Mouse (Mus musculus): ENCODE data around the gene 1700003F12Rik.

1700003F12Rik gene

DNA sequence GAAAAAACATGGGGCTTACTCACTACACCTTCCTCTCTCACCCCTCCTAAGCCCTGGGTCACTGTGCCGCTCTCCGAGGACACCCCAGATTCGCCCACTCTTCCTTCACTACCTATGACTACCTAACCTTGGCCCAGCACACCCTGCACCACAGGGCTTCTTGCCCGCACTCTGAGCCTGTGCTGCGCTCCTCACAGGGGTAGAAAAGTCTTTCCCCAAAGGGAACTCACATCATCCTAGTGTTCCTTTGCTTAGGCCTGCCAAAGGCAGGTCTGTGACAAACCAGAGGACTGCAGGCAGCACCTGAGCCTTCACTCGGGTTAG is 30.8 kb downstream of the 1700003F12Rik start:
- DNase-seq: no peak

DNA sequence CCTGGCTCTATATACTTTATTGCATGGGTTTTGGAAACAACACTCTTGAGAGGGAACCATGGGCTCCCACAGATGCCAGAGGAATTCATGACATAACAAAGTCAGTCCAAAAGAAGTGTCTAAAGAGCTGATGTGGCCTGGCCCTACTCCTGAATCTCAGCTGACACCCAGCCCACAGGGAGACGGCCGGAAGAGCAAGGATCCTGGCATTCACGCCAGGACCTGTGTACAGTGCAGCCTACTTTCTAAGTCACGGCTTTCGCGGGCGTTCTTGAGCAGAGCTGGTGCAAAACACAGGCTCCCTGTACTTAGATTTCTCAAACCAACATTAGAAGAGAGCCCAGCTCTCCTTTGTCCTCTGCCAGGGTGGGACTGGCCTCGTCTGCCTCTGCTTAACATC is 33.7 kb downstream of the 1700003F12Rik start:
- DNase-seq: no peak

GRCm38 (mm10) chr2:154581421-154581820 is 34.5 kb downstream of the 1700003F12Rik start:
- DNase-seq: no peak

DNA sequence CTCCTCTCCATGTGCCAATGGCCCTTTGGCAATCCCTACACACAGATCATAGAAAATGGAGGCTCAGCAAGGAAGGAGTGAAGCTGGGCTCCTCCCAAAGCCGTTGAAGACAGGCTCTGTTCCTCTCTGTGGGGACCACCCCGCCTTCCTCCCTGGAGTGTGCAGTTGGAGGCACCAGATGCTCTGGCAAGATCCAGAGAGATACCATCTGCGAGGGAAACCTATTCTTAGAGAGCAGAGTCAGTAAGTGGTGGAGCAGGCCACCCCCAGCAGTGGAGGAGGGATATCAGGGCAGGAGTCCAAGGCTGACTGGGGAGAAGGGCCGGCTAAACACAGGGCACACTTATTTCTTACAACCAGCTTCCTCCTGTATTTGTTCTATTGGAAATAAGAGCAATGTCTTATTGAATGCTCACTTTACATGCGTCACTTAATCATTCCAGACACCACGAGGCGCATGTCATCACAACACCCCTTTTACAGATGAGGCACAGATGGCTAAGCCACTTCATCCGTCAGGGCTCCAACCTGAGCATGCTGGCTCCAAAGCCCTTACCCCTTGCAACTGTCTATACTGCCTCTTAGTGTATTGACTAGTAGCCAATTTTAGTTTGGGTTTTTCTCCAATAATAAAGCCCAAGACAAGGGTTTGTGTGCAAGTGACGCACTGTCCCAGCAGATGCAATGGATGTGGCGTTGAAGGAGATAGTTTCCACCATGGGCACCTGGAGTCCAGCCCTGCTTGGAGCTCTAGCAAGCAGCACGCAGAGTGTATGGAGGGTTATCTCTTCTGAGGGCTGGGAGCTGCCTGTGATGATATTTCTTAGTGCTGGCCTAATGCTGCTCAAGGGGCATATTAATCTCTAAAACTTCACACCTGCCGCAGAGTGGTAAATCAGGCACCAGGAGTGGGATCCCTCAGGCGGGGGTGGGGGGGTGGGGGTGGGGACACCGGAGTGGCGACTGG is 37.3 kb downstream of the 1700003F12Rik start:
- DNase-seq: peak; percentile 80

DNA sequence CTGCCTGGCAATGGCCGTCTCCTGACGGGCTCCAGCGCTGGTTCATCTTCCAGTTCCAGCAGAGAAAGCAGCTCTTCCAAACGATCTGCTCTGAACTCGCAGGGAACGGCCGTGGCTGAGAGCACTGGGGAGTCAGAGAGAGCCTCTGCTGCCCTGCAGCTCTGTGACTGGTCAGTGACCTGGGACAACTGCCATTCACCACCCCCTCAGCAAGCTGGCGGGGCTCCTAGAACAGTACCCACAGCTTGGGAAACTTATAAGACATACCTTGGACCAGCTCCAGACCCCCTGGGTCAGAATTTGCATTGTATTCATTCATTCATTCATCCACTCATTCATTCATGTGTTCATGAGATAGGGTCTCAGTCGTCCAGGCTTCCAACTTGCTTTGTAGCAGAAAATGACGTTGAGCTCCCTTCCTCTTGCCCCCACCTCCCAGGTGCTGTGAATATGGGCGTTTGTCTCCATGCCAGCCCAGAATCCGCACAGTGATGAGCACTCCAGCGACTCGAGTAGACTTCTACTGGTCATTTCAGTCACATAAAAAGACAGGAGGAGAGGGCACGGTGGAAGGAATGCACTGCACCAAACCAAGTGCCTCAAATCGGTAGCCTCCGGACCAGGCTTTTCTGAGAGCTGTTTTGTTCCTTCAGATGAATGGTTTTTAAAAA is 38.2 kb downstream of the 1700003F12Rik start:
- no peak for DNase-seq

GRCm38 (mm10) chr2:154586405-154586804 is 39.5 kb downstream of the 1700003F12Rik start:
- peak; percentile 75 for DNase-seq

- no peak for DNase-seq
These were observed 42.2 kb downstream of the 1700003F12Rik start for GRCm38 (mm10) chr2:154589051-154589450.

DNA sequence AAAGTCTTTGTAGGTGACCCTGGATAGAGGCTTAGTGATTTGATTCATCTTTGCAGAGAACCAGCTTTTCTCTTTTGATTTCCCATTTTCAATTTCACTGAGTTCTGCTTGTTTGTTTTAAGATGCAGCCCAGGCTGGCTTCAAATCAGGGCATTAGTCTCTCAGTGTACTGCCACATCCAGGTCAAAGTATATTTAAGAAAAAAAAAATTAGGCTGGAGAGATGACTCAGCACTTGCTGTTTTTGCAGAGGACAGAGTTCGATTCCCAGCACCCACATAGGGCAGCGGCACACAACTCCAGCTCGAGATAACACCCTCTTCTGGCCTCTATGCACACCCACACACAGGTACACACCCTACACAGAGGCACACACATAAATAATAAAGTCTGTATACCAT is 44.4 kb downstream of the 1700003F12Rik start:
- no peak for DNase-seq

GRCm38 (mm10) chr2:154593025-154593424 is 46.1 kb downstream of the 1700003F12Rik start:
- no peak for DNase-seq

GRCm38 (mm10) chr2:154595775-154596174 is 48.9 kb downstream of the 1700003F12Rik start:
- DNase-seq: no peak

DNA sequence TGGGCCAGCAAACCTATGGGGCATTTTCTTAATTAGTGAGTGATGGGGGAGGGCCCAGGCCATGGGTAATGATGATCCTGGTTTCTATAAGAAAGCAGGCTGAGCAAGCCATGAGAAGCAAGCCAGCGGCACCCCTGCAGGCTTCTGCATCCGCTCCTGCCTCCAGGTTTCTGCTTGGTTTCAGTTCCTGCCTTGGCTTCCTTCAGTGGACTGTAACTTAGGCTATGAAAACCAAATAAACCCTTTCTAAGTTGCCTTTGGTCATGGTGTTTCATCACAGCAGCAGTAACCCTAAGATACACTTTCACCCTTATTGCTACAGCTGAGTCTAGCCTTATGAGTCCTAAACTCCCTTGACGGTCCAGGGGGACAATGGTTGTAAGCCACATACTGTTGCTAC is 50.5 kb downstream of the 1700003F12Rik start:
- DNase-seq: no peak

Data from right cerebral cortex, postnatal 14 days (tissue).